Mouse (Mus musculus) ES-Bruce4 (cell line): ENCODE measurements around the gene Asb1. TPM values are rescaled to one million over a fixed set of nuclear protein-coding genes. Genes with fewer than 3 reads are reported as not detected.

Experiments used
- H3K27ac ChIP-seq: 2 replicates; pipeline ENCODE4 v1.5.1; 2012; ENCODE audit warnings: low read length, inconsistent platforms; ENCODE audit not compliant: insufficient read depth
- H3K27me3 ChIP-seq: 2 replicates; pipeline ENCODE4 v1.6.1; 2012; ENCODE audit warnings: mild to moderate bottlenecking, low read length, inconsistent platforms; ENCODE audit not compliant: control insufficient read depth, poor library complexity, insufficient read depth, severe bottlenecking
- H3K36me3 ChIP-seq: 2 replicates; pipeline ENCODE4 v1.6.1; 2012; ENCODE audit warnings: inconsistent platforms, mild to moderate bottlenecking, low read length, moderate library complexity; ENCODE audit not compliant: control insufficient read depth, poor library complexity, insufficient read depth, severe bottlenecking
- H3K4me1 ChIP-seq: one replicate; pipeline ENCODE4 v1.8.1; 2011; ENCODE audit warnings: low read length; ENCODE audit not compliant: control insufficient read depth, insufficient read depth
- H3K4me3 ChIP-seq: 2 replicates; pipeline ENCODE4 v1.5.1; 2011; ENCODE audit warnings: low read depth, mild to moderate bottlenecking, low read length
- H3K9ac ChIP-seq: 2 replicates; pipeline ENCODE4 v1.6.1; 2012; ENCODE audit warnings: low read depth, mild to moderate bottlenecking, inconsistent platforms; ENCODE audit not compliant: poor library complexity, severe bottlenecking
- H3K9me3 ChIP-seq: replicated peaks from 2 replicates; pipeline ENCODE4 v1.6.1; 2012; ENCODE audit warnings: mild to moderate bottlenecking, low read length, inconsistent platforms; ENCODE audit not compliant: control insufficient read depth, poor library complexity, insufficient read depth, severe bottlenecking
- CTCF ChIP-seq: IDR thresholded peaks from one replicate; pipeline ENCODE4 v1.8.1; 2011; ENCODE audit warnings: low read depth, low read length
- EP300 ChIP-seq: IDR thresholded peaks from 2 replicates; pipeline ENCODE4 v1.6.1; 2011; ENCODE audit warnings: low read depth, low read length; ENCODE audit not compliant: insufficient read depth
- POLR2A ChIP-seq: IDR thresholded peaks from one replicate; pipeline ENCODE4 v1.8.1; 2011; ENCODE audit warnings: low read length; ENCODE audit not compliant: insufficient read depth
- polyA plus RNA-seq: library from polyadenylated mRNA; stranded (reverse); fragments of >200 nt; gene quantifications from 2 replicates; pipeline ENCODE4 v1.2.4, GENCODE M21; 2011; ENCODE audit warnings: low read depth; ENCODE audit not compliant: missing spikeins, insufficient read depth, insufficient read length

The Asb1 gene
- polyA plus RNA-seq, 1 experiment = 9.5 TPM

- H3K27me3 ChIP-seq = no peaks in the 10 kb centered on the region
- peaks cover 1% of the 10 kb centered on the region for H3K4me1 ChIP-seq
- no peak overlapping the region for H3K9ac ChIP-seq
- peak overlapping the region; percentile 45; the same call in 1 of the 2 replicates for H3K27ac ChIP-seq
- no peaks in the 10 kb centered on the region for H3K9me3 ChIP-seq
- no peak overlapping the region for H3K4me3 ChIP-seq
- TF ChIP-seq EP300 (no peak), POLR2A (no peak), CTCF (no peak)
- H3K36me3 ChIP-seq = no peaks in the 10 kb centered on the region
Observed at GRCm38 (mm10) chr1:91549073-91549472, 8.7 kb downstream of the Asb1 start.

- Histone ChIP-seq H3K9ac (no peak overlapping the region), H3K36me3 (peaks cover 2% of the 10 kb centered on the region; the same call in 1 of the 2 replicates), H3K4me1 (no peaks in the 10 kb centered on the region), H3K9me3 (no peaks in the 10 kb centered on the region), H3K4me3 (no peak overlapping the region), H3K27ac (no peak overlapping the region), H3K27me3 (no peaks in the 10 kb centered on the region)
- TF ChIP-seq POLR2A = no peak
- TF ChIP-seq EP300 = no peak
- TF ChIP-seq CTCF = no peak
Observed at GRCm38 (mm10) chr1:91557099-91557498, 16.8 kb downstream of the Asb1 start.

GRCm38 (mm10) chr1:91561226-91561625, 20.9 kb downstream of the Asb1 start:
- Histone ChIP-seq H3K4me3 (no peak overlapping the region), H3K9me3 (no peaks in the 10 kb centered on the region), H3K27ac (no peak overlapping the region), H3K27me3 (no peaks in the 10 kb centered on the region), H3K4me1 (no peaks in the 10 kb centered on the region), H3K36me3 (peaks cover under 1% of the 10 kb centered on the region; the same call in 1 of the 2 replicates), H3K9ac (no peak overlapping the region)
- TF ChIP-seq EP300 = no peak
- no peak for TF ChIP-seq POLR2A
- no peak for TF ChIP-seq CTCF

GRCm38 (mm10) chr1:91562977-91563590, 22.7 kb downstream of the Asb1 start:
- no peaks in the 10 kb centered on the region for H3K4me1 ChIP-seq
- H3K9me3 ChIP-seq = no peaks in the 10 kb centered on the region
- no peaks in the 10 kb centered on the region for H3K27me3 ChIP-seq
- H3K27ac ChIP-seq = no peak overlapping the region
- H3K9ac ChIP-seq = no peak overlapping the region
- TF ChIP-seq CTCF = no peak
- TF ChIP-seq POLR2A = no peak
- no peak for TF ChIP-seq EP300
- H3K36me3 ChIP-seq = no peaks in the 10 kb centered on the region
- H3K4me3 ChIP-seq = no peak overlapping the region

GRCm38 (mm10) chr1:91564004-91564403, 23.7 kb downstream of the Asb1 start:
- H3K9me3 ChIP-seq = no peaks in the 10 kb centered on the region
- no peak overlapping the region for H3K27ac ChIP-seq
- no peaks in the 10 kb centered on the region for H3K27me3 ChIP-seq
- no peak overlapping the region for H3K9ac ChIP-seq
- no peaks in the 10 kb centered on the region for H3K4me1 ChIP-seq
- H3K4me3 ChIP-seq = no peak overlapping the region
- H3K36me3 ChIP-seq = no peaks in the 10 kb centered on the region
- TF ChIP-seq EP300 (no peak), CTCF (peak; percentile 20)

- Histone ChIP-seq H3K4me3 (no peak overlapping the region), H3K9ac (no peak overlapping the region), H3K9me3 (no peaks in the 10 kb centered on the region), H3K27me3 (no peaks in the 10 kb centered on the region), H3K4me1 (no peaks in the 10 kb centered on the region), H3K27ac (no peak overlapping the region), H3K36me3 (no peaks in the 10 kb centered on the region)
- TF ChIP-seq CTCF = no peak
- TF ChIP-seq EP300 = no peak
- TF ChIP-seq POLR2A = no peak
Observed at GRCm38 (mm10) chr1:91564598-91564997, 24.3 kb downstream of the Asb1 start.
